9 mouse cellular contexts compared by ENCODE assay signal in genomic region chr10:66921776-66922175, GRCm38 (mm10).
DNase-seq lines count a peak whose midpoint lies in the region; ATAC-seq lines count a peak whose summit lies in the region.
"Had no signal": no experiment of that assay in that cellular context is flagged by ENCODE, and none has a peak within 500 bp of the region (broad histone marks: within the 10 kb centered on the region; RNA-seq: fewer than 3 reads in every experiment).

No protein-coding gene starts in this region.

- H3K4me2 ChIP-seq in liver, embryonic 16.5 days (ENCODE audit: low read depth, low read length): 0 out of 2 replicates have a peak overlapping the region, but pooled peaks have one; percentile 53

- no peaks in the 10 kb centered on the region for H3K9me3 ChIP-seq in heart, embryonic 10.5 days
- no peaks in the 10 kb centered on the region for H3K9me3 ChIP-seq in hindbrain, embryonic 10.5 days
- H3K9me3 ChIP-seq in liver, embryonic 16.5 days (replicated peaks; ENCODE audit: control insufficient read depth, low read length): no peaks in the 10 kb centered on the region

- ATAC-seq in liver, embryonic 16.5 days (ENCODE audit: low read depth): no peak

- intact Hi-C loops in heart, postnatal 25 days (cut with DNase I): loop anchor here (1.0 to 5.0 kb wide), 2 partner anchors 82 to 266 kb away; no protein-coding TSS in a partner anchor

- no peak overlapping the region for H3K9ac ChIP-seq in liver, embryonic 16.5 days (ENCODE audit: low read depth, low read length)

- no peaks in the 10 kb centered on the region for H3K36me3 ChIP-seq in heart, embryonic 10.5 days
- H3K36me3 ChIP-seq in hindbrain, embryonic 10.5 days: no peaks in the 10 kb centered on the region
- H3K36me3 ChIP-seq in liver, embryonic 16.5 days (ENCODE audit: control insufficient read depth, insufficient read depth): no peaks in the 10 kb centered on the region

- peak overlapping the region; percentile 84 for H3K27ac ChIP-seq in heart, embryonic 10.5 days
- peak overlapping the region; percentile 92 for H3K27ac ChIP-seq in hindbrain, embryonic 10.5 days
- peak overlapping the region; percentile 76; the same call in 1 of the 2 replicates for H3K27ac ChIP-seq in liver, embryonic 16.5 days (ENCODE audit: low read length)

- H3K27me3 ChIP-seq in heart, embryonic 10.5 days (ENCODE audit: insufficient read depth, poor library complexity, severe bottlenecking): no peaks in the 10 kb centered on the region
- H3K27me3 ChIP-seq in hindbrain, embryonic 10.5 days (ENCODE audit: insufficient read depth, poor library complexity, severe bottlenecking): peaks cover 14% of the 10 kb centered on the region
- no peaks in the 10 kb centered on the region for H3K27me3 ChIP-seq in liver, embryonic 16.5 days (ENCODE audit: control insufficient read depth, insufficient read depth, low read depth, low read length)

- WGBS in heart, embryonic 10.5 days: 39% methylated on average over 6 of the region's 6 CpGs
- 60% methylated on average over 6 of the region's 6 CpGs for WGBS in hindbrain, embryonic 10.5 days
- WGBS in liver, embryonic 16.5 days (ENCODE audit: insufficient replicate concordance): 40% methylated on average over 6 of the region's 6 CpGs

- no peak overlapping the region for H3K4me3 ChIP-seq in heart, embryonic 10.5 days
- peak overlapping the region; percentile 44; the same call in 1 of the 2 replicates for H3K4me3 ChIP-seq in hindbrain, embryonic 10.5 days
- no peak overlapping the region for H3K4me3 ChIP-seq in liver, embryonic 16.5 days (ENCODE audit: low read depth, low read length)
- H3K4me3 ChIP-seq: erythroblast, embryonic 14.5 days had no signal

- no peak for DNase-seq in heart, embryonic 10.5 days (ENCODE audit: low spot score)
- DNase-seq in heart, postnatal 25 days (ENCODE audit: low spot score): no peak
- DNase-seq in 3T3-L1 (ENCODE audit: low read depth, low spot score) (peak; percentile 20), adipocyte (ENCODE audit: low spot score) (no peak)
- no peak for DNase-seq in hindbrain, embryonic 10.5 days (ENCODE audit: low spot score)
- DNase-seq in urinary bladder, postnatal 14 days (ENCODE audit: low spot score): no peak
- no peak for DNase-seq in urinary bladder, postnatal 10 days (ENCODE audit: low spot score)

- peaks cover 41% of the 10 kb centered on the region for H3K4me1 ChIP-seq in heart, embryonic 10.5 days
- peaks cover 40% of the 10 kb centered on the region for H3K4me1 ChIP-seq in hindbrain, embryonic 10.5 days (replicated peaks)
- H3K4me1 ChIP-seq in liver, embryonic 16.5 days (ENCODE audit: control insufficient read depth, low read depth, low read length): peaks cover 9% of the 10 kb centered on the region; the same call in 1 of the 2 replicates
